Mouse (Mus musculus) heart, embryonic 16.5 days (tissue): Measurements from ENCODE around the gene Lpar2. TPM values are rescaled to one million over a fixed set of nuclear protein-coding genes. Genes with fewer than 3 reads are reported as not detected.

Source experiments
- ATAC-seq: fragments of 200-750 bp; cut with Nextera tagmentation; replicated peaks from 2 replicates; pipeline ENCODE4 v1.8.0; 2017; ENCODE audit warnings: moderate number of reproducible peaks; ENCODE audit not compliant: insufficient read depth, low FRiP score; ENCODE audit errors: extremely low read depth
- H3K27ac ChIP-seq: fragments of 300-500 bp; sonication (generic); 2 replicates; pipeline ENCODE4 v1.5.1; 2014; ENCODE audit warnings: mild to moderate bottlenecking, low read length, control low read depth, moderate library complexity
- H3K27me3 ChIP-seq: fragments of 300-500 bp; sonication (generic); 2 replicates; pipeline ENCODE4 v1.6.1; 2014; ENCODE audit warnings: low read length, mixed read lengths; ENCODE audit not compliant: control insufficient read depth, insufficient read depth
- H3K36me3 ChIP-seq: fragments of 300-500 bp; sonication (generic); 2 replicates; pipeline ENCODE4 v1.6.1; 2014; ENCODE audit not compliant: control insufficient read depth, insufficient read depth
- H3K4me1 ChIP-seq: fragments of 300-500 bp; sonication (generic); 2 replicates; pipeline ENCODE4 v1.6.1; 2014; ENCODE audit warnings: low read length, mixed read lengths; ENCODE audit not compliant: control insufficient read depth, insufficient read depth
- H3K4me2 ChIP-seq: fragments of 300-500 bp; sonication (generic); 2 replicates; pipeline ENCODE4 v1.6.1; 2014; ENCODE audit warnings: low read depth, mild to moderate bottlenecking, control low read depth, low read length
- H3K4me3 ChIP-seq: fragments of 300-500 bp; sonication (generic); 2 replicates; pipeline ENCODE4 v1.5.1; 2014; ENCODE audit warnings: mild to moderate bottlenecking, control low read depth, low read length
- H3K9ac ChIP-seq: fragments of 300-500 bp; sonication (generic); 2 replicates; pipeline ENCODE4 v1.6.1; 2014; ENCODE audit warnings: low read length, control low read depth
- H3K9me3 ChIP-seq: fragments of 300-500 bp; sonication (generic); replicated peaks from 2 replicates; pipeline ENCODE4 v1.6.1; 2016; ENCODE audit warnings: low read length; ENCODE audit not compliant: control insufficient read depth
- WGBS: fragments of 180-500 bp; shearing (Covaris S2); extraction: QIAGEN DNeasy Blood & Tissue Kit; methylation state at CpG from one replicate; pipeline ENCODE4 v1.1.7; 2014; 5-methylcytosine and 5-hydroxymethylcytosine counted together
- polyA plus RNA-seq: library from polyadenylated mRNA; unstranded; fragments of >200 nt; fragmentation: Nextera tagmentation; extraction: Ambion mirVana; gene quantifications from 2 replicates; pipeline ENCODE4 v1.2.1, GENCODE M21; 2015

Lpar2 gene
- polyA plus RNA-seq, 1 experiment from 2014 or later: 0.21 TPM

DNA sequence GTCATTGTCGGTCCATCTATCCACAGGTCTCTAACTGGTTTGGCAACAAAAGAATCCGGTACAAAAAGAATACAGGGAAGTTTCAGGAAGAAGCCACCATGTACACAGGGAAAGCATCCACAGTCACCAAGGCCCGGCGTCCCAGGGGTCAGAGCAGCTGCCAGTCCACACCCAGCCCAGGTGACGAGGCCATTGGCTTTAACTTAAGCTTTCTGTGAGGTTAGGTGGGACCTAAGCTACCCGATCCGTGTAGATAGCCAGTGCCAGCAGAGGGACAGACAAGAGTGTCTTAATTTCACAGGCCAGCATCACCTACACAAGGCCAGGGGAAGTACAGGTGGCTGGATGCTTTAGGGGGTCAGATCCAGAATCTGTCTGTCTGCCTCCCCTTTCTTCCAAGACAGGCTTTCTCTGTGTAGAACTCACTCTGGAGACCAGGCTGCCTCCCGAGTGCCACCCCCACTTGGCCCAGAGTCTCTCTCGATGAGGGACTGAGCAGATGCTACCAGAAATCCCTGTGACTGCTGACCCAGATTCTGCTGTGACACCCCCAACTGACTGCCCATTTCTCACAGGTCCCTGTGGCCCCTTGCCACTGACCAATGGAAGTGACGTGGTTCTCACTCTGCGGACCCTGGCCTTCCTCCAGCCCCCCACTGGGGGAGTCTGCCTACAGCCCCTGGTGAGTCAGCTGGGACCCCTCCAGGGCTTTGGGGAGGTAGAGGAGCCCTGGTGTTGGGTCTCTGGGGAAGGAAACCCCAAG lies 48.0 kb downstream of the Lpar2 start:
- H3K27me3 ChIP-seq: peaks cover 2% of the 10 kb centered on the region; the same call in 1 of the 2 replicates
- no peaks in the 10 kb centered on the region for H3K36me3 ChIP-seq
- WGBS: 80% methylated on average over 11 of the region's 11 CpGs
- H3K9me3 ChIP-seq: no peaks in the 10 kb centered on the region
- no peak for ATAC-seq
- H3K4me3 ChIP-seq: no peak overlapping the region
- no peak overlapping the region for H3K4me2 ChIP-seq
- no peak overlapping the region for H3K9ac ChIP-seq
- H3K27ac ChIP-seq: no peak overlapping the region
- no peaks in the 10 kb centered on the region; the same call in 1 of the 2 replicates for H3K4me1 ChIP-seq

DNA sequence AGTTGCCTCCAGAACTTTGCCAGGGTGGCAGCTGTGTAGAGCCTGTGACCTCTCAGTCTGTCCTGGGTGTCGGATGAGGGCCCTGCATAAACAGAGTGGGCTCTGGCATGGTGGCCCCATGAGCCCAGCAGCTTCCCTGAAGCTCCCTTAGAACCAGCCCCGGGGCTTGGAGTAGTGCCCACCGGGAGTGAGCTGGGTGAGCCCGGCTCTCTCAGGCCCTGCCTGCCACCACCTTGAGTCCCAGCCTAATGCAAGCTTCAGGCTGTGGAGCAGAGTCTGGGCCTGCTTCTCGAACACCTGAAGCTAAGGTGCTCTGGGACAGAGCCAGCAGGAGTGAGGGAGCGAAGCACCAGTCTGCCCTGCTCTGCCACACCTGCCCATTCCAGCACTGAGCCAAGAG lies 48.7 kb downstream of the Lpar2 start:
- Histone ChIP-seq H3K27ac (no peak overlapping the region), H3K27me3 (peaks cover 2% of the 10 kb centered on the region; the same call in 1 of the 2 replicates), H3K4me2 (no peak overlapping the region), H3K4me1 (no peaks in the 10 kb centered on the region; the same call in 1 of the 2 replicates), H3K9me3 (no peaks in the 10 kb centered on the region), H3K36me3 (no peaks in the 10 kb centered on the region), H3K4me3 (no peak overlapping the region), H3K9ac (no peak overlapping the region)
- WGBS: 66% methylated on average over 6 of the region's 6 CpGs
- ATAC-seq: no peak

DNA sequence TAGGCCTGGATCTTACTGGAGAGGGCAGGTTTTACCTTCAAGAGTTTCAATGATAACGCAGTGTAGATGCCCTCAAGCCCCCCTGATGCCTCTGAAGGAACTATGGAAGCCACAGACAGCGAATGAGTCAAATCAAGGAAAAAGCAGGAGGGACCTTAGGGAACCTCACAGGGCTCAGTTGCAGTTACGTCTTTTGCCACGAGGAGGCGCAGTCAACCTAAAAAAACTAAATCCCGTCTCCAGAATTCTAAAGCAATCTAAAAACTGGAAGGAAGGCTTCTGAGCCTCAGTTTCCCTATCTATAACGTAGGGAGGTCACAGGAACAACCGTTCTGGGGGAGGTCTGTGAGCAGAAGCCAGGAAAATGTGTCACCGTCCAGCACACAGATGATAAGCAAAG lies 51.9 kb downstream of the Lpar2 start:
- H3K27me3 ChIP-seq: peaks cover 8% of the 10 kb centered on the region
- no peak overlapping the region for H3K9ac ChIP-seq
- H3K4me2 ChIP-seq: no peak overlapping the region
- H3K9me3 ChIP-seq: no peaks in the 10 kb centered on the region
- H3K27ac ChIP-seq: no peak overlapping the region
- WGBS: 11% methylated on average over 9 of the region's 9 CpGs
- H3K4me1 ChIP-seq: no peaks in the 10 kb centered on the region
- no peak for ATAC-seq
- no peak overlapping the region for H3K4me3 ChIP-seq
- H3K36me3 ChIP-seq: no peaks in the 10 kb centered on the region

DNA sequence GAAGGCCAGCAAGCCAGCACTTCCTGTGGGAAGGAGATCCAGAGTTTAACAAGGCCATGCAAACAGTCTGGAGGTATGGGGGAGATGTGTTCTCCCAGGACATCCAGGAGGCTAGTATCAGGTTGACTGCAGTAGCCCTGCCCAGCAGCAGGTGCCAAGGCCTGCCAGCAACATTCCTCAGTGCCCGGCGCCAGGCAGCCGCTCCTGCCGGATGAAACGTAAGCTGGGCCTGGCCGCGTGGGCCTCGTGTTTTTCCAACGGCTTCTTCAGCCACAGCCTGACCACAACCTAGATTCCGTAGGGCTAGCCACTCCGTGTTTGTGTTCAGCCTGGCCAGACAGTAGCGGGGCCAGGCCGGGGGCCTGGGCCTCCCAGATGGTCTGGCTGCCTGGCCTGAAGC lies 52.4 kb downstream of the Lpar2 start:
- Histone ChIP-seq H3K4me3 (no peak overlapping the region), H3K27me3 (peaks cover 13% of the 10 kb centered on the region), H3K4me1 (no peaks in the 10 kb centered on the region), H3K27ac (no peak overlapping the region), H3K36me3 (no peaks in the 10 kb centered on the region), H3K4me2 (no peak overlapping the region), H3K9me3 (no peaks in the 10 kb centered on the region), H3K9ac (no peak overlapping the region)
- 75% methylated on average over 13 of the region's 13 CpGs for WGBS
- ATAC-seq: no peak

DNA sequence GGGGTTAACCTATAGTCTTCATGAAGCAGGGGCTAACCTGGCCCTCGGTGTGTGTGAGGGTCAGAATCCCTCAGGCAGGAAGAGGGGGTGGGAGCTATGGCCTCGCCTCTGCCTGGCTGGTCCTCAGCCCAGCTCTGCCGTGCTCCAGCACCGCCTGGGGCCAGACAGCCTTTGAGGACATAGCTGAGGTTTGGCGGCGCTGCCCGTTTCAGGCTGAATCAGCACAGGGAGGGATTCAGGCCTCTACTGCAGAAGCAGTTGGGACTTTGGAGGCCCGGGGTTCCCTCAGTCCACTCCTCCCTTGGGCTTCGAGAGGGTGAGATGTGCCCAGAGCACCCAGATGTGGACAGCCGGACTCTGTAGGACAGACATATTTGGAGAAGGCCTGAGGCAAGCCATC lies 53.9 kb downstream of the Lpar2 start:
- no peaks in the 10 kb centered on the region for H3K36me3 ChIP-seq
- H3K27me3 ChIP-seq: peaks cover 27% of the 10 kb centered on the region
- H3K4me3 ChIP-seq: no peak overlapping the region
- no peak overlapping the region for H3K9ac ChIP-seq
- H3K4me2 ChIP-seq: no peak overlapping the region
- ATAC-seq: no peak
- 44% methylated on average over 10 of the region's 10 CpGs for WGBS
- no peaks in the 10 kb centered on the region for H3K9me3 ChIP-seq
- H3K27ac ChIP-seq: no peak overlapping the region
- H3K4me1 ChIP-seq: no peaks in the 10 kb centered on the region

DNA sequence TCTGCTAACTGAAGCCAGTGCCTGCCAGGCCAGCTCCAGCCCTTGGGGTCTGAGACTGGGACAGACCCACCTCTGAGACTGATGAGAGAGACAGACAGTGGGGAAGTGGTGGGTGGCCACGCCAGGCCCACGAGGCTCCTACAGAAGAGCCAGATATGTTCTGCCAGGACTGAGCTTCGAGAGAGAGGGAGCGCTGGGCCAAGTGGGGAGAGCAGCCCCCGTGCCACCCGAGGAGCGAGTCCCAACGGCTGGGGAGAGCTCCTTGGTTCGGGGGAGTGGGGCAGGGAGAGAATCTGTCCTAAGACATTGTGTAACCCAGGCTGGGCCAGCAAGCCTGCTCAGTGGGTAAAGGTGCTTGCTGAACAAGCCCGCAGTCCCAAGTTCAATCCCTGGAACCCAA lies 54.7 kb downstream of the Lpar2 start:
- H3K9ac ChIP-seq: no peak overlapping the region
- H3K36me3 ChIP-seq: no peaks in the 10 kb centered on the region
- H3K9me3 ChIP-seq: no peaks in the 10 kb centered on the region
- no peak overlapping the region for H3K27ac ChIP-seq
- no peak overlapping the region for H3K4me3 ChIP-seq
- H3K27me3 ChIP-seq: peaks cover 36% of the 10 kb centered on the region
- WGBS: 76% methylated on average over 10 of the region's 10 CpGs
- H3K4me1 ChIP-seq: peaks cover 7% of the 10 kb centered on the region; the same call in 1 of the 2 replicates
- H3K4me2 ChIP-seq: no peak overlapping the region
- ATAC-seq: no peak

DNA sequence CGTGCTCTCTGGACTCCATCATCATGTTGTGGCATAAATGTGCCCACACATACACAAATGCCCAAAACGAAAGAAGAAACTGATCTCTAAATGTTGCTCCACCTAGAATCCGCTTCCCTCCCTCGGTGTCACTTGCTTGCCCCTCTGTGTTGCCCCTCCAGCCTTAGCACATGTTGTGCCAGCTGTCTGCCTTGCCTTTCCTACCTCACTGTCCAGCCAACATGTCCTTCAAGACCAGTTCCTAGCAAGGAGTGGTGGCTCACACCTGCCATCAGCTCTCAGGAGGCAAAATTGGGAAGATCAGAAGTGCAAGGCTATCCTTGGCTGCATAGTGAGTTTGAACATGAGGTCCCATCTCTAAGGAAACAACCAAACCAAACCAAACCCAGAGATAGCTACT lies 55.2 kb downstream of the Lpar2 start:
- 86% methylated on average over 4 of the region's 4 CpGs for WGBS
- ATAC-seq: no peak

DNA sequence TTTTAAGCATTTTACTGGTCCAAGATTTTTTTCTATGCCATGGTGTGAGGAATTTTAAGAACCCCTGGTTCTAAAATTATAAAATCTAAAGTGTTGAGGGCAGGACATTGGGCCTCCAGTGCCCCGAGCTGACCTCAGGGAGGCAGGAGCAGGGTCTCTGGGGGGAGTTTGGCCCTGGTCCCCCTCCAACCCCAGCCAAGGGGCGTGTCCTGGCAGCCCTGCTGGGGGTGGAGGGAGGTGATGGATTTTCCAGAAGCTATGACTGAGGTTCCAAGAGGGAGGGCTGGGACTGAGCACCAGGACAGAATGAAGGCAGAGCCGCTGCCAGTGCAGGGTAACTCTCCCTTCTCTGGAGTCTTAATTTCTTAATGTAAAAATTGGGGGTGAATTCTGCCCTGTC lies 55.8 kb downstream of the Lpar2 start:
- H3K9ac ChIP-seq: no peak overlapping the region
- peaks cover 46% of the 10 kb centered on the region for H3K27me3 ChIP-seq
- WGBS: 67% methylated on average over 3 of the region's 3 CpGs
- no peak overlapping the region for H3K4me3 ChIP-seq
- H3K9me3 ChIP-seq: no peaks in the 10 kb centered on the region
- H3K4me2 ChIP-seq: no peak overlapping the region
- no peak for ATAC-seq
- H3K4me1 ChIP-seq: peaks cover 11% of the 10 kb centered on the region; the same call in 1 of the 2 replicates
- no peaks in the 10 kb centered on the region for H3K36me3 ChIP-seq
- no peak overlapping the region for H3K27ac ChIP-seq

More for the DNA sequence above, 55.2 kb downstream of the Lpar2 start:
- Histone ChIP-seq H3K36me3 (no peaks in the 10 kb centered on the region), H3K27me3 (peaks cover 40% of the 10 kb centered on the region), H3K4me1 (peaks cover 11% of the 10 kb centered on the region; the same call in 1 of the 2 replicates), H3K4me3 (no peak overlapping the region), H3K27ac (no peak overlapping the region), H3K9ac (no peak overlapping the region), H3K4me2 (no peak overlapping the region), H3K9me3 (no peaks in the 10 kb centered on the region)

DNA sequence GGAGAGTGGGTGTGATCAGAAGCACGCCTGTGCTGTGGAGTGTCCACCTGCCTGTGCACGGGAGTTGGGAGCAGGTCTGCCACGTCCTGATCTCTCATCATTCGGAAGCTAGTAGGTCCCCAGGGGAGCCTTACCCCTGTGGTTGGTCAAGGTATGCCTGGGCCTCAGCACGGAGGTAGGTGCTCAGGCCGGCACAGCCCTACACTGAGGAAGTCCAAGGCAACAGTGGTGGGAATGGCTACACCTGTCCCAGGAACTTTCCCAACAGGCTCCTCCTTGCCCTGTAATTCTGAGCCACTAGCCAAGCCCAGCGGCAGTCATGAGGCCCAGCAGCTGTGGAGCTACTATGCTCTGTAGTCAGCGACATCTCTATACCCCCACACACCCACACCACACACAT lies 57.4 kb downstream of the Lpar2 start:
- Histone ChIP-seq H3K9ac (no peak overlapping the region), H3K4me1 (peaks cover 11% of the 10 kb centered on the region; the same call in 1 of the 2 replicates), H3K27ac (no peak overlapping the region), H3K27me3 (peaks cover 61% of the 10 kb centered on the region), H3K9me3 (no peaks in the 10 kb centered on the region), H3K36me3 (no peaks in the 10 kb centered on the region), H3K4me2 (no peak overlapping the region), H3K4me3 (no peak overlapping the region)
- no peak for ATAC-seq
- WGBS: 58% methylated on average over 8 of the region's 8 CpGs
